In genomic region chr5:68252671-68253070, GRCm38 (mm10) we compare ENCODE assay signal across 9 mouse cellular contexts.
DNase-seq lines count a peak whose midpoint lies in the region; ATAC-seq lines count a peak whose summit lies in the region.
"Had no signal": no experiment of that assay in that cellular context is flagged by ENCODE, and none has a peak within 500 bp of the region (broad histone marks: within the 10 kb centered on the region; RNA-seq: fewer than 3 reads in every experiment).

No protein-coding gene starts in this region.

- DNase-seq in urinary bladder, postnatal 25 days (ENCODE audit: low spot score), result peak; percentile 36
- no peak for DNase-seq in urinary bladder, postnatal 10 days (ENCODE audit: low spot score)
- peak; percentile 86 for DNase-seq in cerebellum, adult 9-10 months
- peak; percentile 4 to 87 for DNase-seq in frontal cortex, adult 2 months (ENCODE audit: extremely low spot score in 1 of 2, low spot score in 1 of 2)
- peak; percentile 77 for DNase-seq in limb, embryonic 11.5 days (ENCODE audit: low spot score)

- 14% methylated on average over 8 of the region's 8 CpGs for WGBS in kidney, embryonic 14.5 days
- 20% methylated on average over 8 of the region's 8 CpGs for WGBS in limb, embryonic 11.5 days
- WGBS in neural tube, embryonic 14.5 days, result 16% methylated on average over 8 of the region's 8 CpGs

- peak; percentile 66; the same call in 1 of the 2 replicates for ATAC-seq in kidney, embryonic 14.5 days (ENCODE audit: low FRiP score, low TSS enrichment)
- ATAC-seq in limb, embryonic 11.5 days (ENCODE audit: insufficient number of reproducible peaks, low FRiP score, low TSS enrichment, low read depth), result 0 out of 2 replicates have a peak, but pooled peaks have one; percentile 44
- peak; percentile 87 for ATAC-seq in neural tube, embryonic 14.5 days (ENCODE audit: low read depth)
- ATAC-seq in erythroblast, adult 5-6 weeks (replicated peaks; ENCODE audit: low FRiP score, poor library complexity, severe bottlenecking), result no peak

- no peaks in the 10 kb centered on the region for H3K4me1 ChIP-seq in kidney, embryonic 14.5 days (ENCODE audit: control insufficient read depth, insufficient read depth, low read length)
- H3K4me1 ChIP-seq in limb, embryonic 11.5 days (ENCODE audit: control insufficient read depth, insufficient read depth, low read length), result no peaks in the 10 kb centered on the region
- H3K4me1 ChIP-seq in neural tube, embryonic 14.5 days (ENCODE audit: control insufficient read depth, insufficient read depth, low read length), result no peaks in the 10 kb centered on the region
- H3K4me1 ChIP-seq: embryonic facial prominence, embryonic 15.5 days had no signal

- no peaks in the 10 kb centered on the region for H3K36me3 ChIP-seq in kidney, embryonic 14.5 days (ENCODE audit: control insufficient read depth, insufficient read depth, low read length)
- no peaks in the 10 kb centered on the region for H3K36me3 ChIP-seq in limb, embryonic 11.5 days (ENCODE audit: control insufficient read depth, insufficient read depth, low read length)
- H3K36me3 ChIP-seq in neural tube, embryonic 14.5 days (ENCODE audit: control insufficient read depth, insufficient read depth, low read length), result no peaks in the 10 kb centered on the region
- H3K36me3 ChIP-seq: embryonic facial prominence, embryonic 15.5 days had no signal

- no peak overlapping the region for H3K9ac ChIP-seq in kidney, embryonic 14.5 days (ENCODE audit: low read depth, low read length)
- no peak overlapping the region for H3K9ac ChIP-seq in limb, embryonic 11.5 days (ENCODE audit: low read length)
- H3K9ac ChIP-seq in neural tube, embryonic 14.5 days (replicated peaks; ENCODE audit: low read depth, low read length), result no peak overlapping the region
- H3K9ac ChIP-seq: embryonic facial prominence, embryonic 15.5 days had no signal

- H3K9me3 ChIP-seq in kidney, embryonic 14.5 days (ENCODE audit: control insufficient read depth, low read length), result no peaks in the 10 kb centered on the region
- H3K9me3 ChIP-seq in limb, embryonic 11.5 days (ENCODE audit: control insufficient read depth, low read length), result no peaks in the 10 kb centered on the region
- no peaks in the 10 kb centered on the region for H3K9me3 ChIP-seq in neural tube, embryonic 14.5 days (ENCODE audit: control insufficient read depth, low read length)
- H3K9me3 ChIP-seq: embryonic facial prominence, embryonic 15.5 days had no signal

- H3K4me3 ChIP-seq in kidney, embryonic 14.5 days (ENCODE audit: low read length), result no peak overlapping the region
- H3K4me3 ChIP-seq in limb, embryonic 11.5 days (ENCODE audit: low read depth, low read length), result no peak overlapping the region
- no peak overlapping the region for H3K4me3 ChIP-seq in neural tube, embryonic 14.5 days (ENCODE audit: low read depth, low read length)
- H3K4me3 ChIP-seq: embryonic facial prominence, embryonic 15.5 days had no signal

- H3K27ac ChIP-seq in kidney, embryonic 14.5 days (ENCODE audit: low read depth, low read length), result no peak overlapping the region
- no peak overlapping the region for H3K27ac ChIP-seq in limb, embryonic 11.5 days (replicated peaks; ENCODE audit: low read depth, low read length)
- H3K27ac ChIP-seq in neural tube, embryonic 14.5 days (ENCODE audit: low read depth, low read length), result no peak overlapping the region
- H3K27ac ChIP-seq: embryonic facial prominence, embryonic 15.5 days had no signal

- H3K4me2 ChIP-seq in kidney, embryonic 14.5 days (replicated peaks; ENCODE audit: low read depth, low read length), result no peak overlapping the region
- no peak overlapping the region for H3K4me2 ChIP-seq in limb, embryonic 11.5 days (ENCODE audit: low read depth, severe bottlenecking)
- no peak overlapping the region for H3K4me2 ChIP-seq in neural tube, embryonic 14.5 days (ENCODE audit: low read depth, low read length)
- H3K4me2 ChIP-seq: embryonic facial prominence, embryonic 15.5 days had no signal

- H3K27me3 ChIP-seq in kidney, embryonic 14.5 days (ENCODE audit: control insufficient read depth, insufficient read depth, low read length), result no peaks in the 10 kb centered on the region
- no peaks in the 10 kb centered on the region for H3K27me3 ChIP-seq in limb, embryonic 11.5 days (ENCODE audit: control insufficient read depth, insufficient read depth, low read length)
- no peaks in the 10 kb centered on the region for H3K27me3 ChIP-seq in neural tube, embryonic 14.5 days (ENCODE audit: control insufficient read depth, insufficient read depth, low read length)
- H3K27me3 ChIP-seq: embryonic facial prominence, embryonic 15.5 days had no signal
